Comparison of ENCODE assay signal across 49 mouse cellular contexts in the genomic region with DNA sequence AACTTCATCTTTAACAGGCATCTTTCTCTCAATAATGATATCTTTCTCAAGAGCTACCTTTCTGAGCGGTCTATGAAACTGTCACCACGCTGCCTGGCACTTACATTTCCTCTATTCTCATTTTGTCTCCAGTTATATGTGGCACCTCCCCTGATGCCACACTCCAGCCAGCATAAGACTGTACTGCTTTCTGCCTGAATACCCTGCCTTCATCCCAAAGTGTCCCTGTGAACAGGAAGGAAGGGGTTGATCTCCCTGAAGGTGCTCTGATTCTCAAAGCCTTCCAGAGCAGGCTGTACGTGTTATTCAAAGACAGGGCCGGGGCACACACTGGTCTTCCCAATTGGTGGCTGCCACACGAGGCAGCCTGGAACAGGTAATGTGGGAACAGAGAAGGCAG. TPM values are rescaled to one million over a fixed set of nuclear protein-coding genes. Genes with fewer than 3 reads are reported as not detected.
"Had no signal": no experiment of that assay in that cellular context is flagged by ENCODE, and none has a peak within 500 bp of the region (broad histone marks: within the 10 kb centered on the region; RNA-seq: fewer than 3 reads in every experiment).

No protein-coding gene starts in this region.

- H3K9ac ChIP-seq: heart, embryonic 13.5 days; heart, embryonic 15.5 days; hindbrain, embryonic 12.5 days; hindbrain, embryonic 13.5 days; hindbrain, embryonic 14.5 days; hindbrain, embryonic 15.5 days; intestine, embryonic 15.5 days; kidney, embryonic 15.5 days had no signal

- ATAC-seq: hindbrain, embryonic 16.5 days; hindbrain, postnatal 0 days; inflammation-experienced regulatory T-cells, adult 6 months; intestine, embryonic 15.5 days; intestine, embryonic 16.5 days; intestine, postnatal 0 days had no signal

- H3K27ac ChIP-seq: heart, embryonic 13.5 days; heart, embryonic 15.5 days; hindbrain, embryonic 10.5 days; hindbrain, embryonic 12.5 days; hindbrain, embryonic 13.5 days; hindbrain, embryonic 14.5 days; hindbrain, embryonic 15.5 days; hindbrain, postnatal 0 days; intestine, embryonic 15.5 days; kidney, embryonic 15.5 days; kidney, postnatal 0 days; layer of hippocampus, adult 2 months; left cerebral cortex, adult 2 months had no signal

- H3K9me3 ChIP-seq: heart, embryonic 13.5 days; heart, embryonic 15.5 days; hindbrain, embryonic 10.5 days; hindbrain, embryonic 12.5 days; hindbrain, embryonic 13.5 days; hindbrain, embryonic 15.5 days; intestine, embryonic 15.5 days; kidney, embryonic 15.5 days had no signal

- DNase-seq: heart, postnatal 10 days; heart, postnatal 14 days; heart, postnatal 36 days; heart, postnatal 4 days; kidney, adult 11 months; kidney, adult 18-20 months; kidney, adult 8-10 months; kidney, adult 9 months; kidney, postnatal 10 days; kidney, postnatal 14 days; kidney, postnatal 25 days; kidney, postnatal 36 days; kidney, postnatal 4 days; layer of hippocampus, adult 9-11 months; layer of hippocampus, postnatal 36 days had no signal

- H3K4me3 ChIP-seq: heart, embryonic 13.5 days; heart, embryonic 15.5 days; hindbrain, embryonic 10.5 days; hindbrain, embryonic 12.5 days; hindbrain, embryonic 13.5 days; hindbrain, embryonic 15.5 days; intestine, embryonic 15.5 days; kidney, embryonic 15.5 days; layer of hippocampus, adult 2 months; left cerebral cortex, adult 2 months had no signal

- H3K4me1 ChIP-seq: heart, embryonic 13.5 days; heart, embryonic 15.5 days; hindbrain, embryonic 10.5 days; hindbrain, embryonic 12.5 days; hindbrain, embryonic 13.5 days; hindbrain, embryonic 15.5 days; intestine, embryonic 15.5 days; kidney, embryonic 15.5 days had no signal

- H3K36me3 ChIP-seq: heart, embryonic 13.5 days; heart, embryonic 15.5 days; hindbrain, embryonic 10.5 days; hindbrain, embryonic 12.5 days; hindbrain, embryonic 13.5 days; hindbrain, embryonic 15.5 days; intestine, embryonic 15.5 days; kidney, embryonic 15.5 days had no signal

- H3K4me2 ChIP-seq: heart, embryonic 11.5 days; heart, embryonic 13.5 days; heart, embryonic 15.5 days; hindbrain, embryonic 12.5 days; hindbrain, embryonic 13.5 days; hindbrain, embryonic 14.5 days; hindbrain, embryonic 15.5 days; intestine, embryonic 15.5 days; kidney, embryonic 15.5 days had no signal

- H3K27me3 ChIP-seq: heart, embryonic 15.5 days; hindbrain, embryonic 12.5 days; hindbrain, embryonic 13.5 days; hindbrain, embryonic 15.5 days; intestine, embryonic 15.5 days; kidney, embryonic 15.5 days had no signal

RNA-seq across cellular contexts. Expression of a gene that starts 12.1 kb away (rescaled TPM):
- total RNA-seq: heart, postnatal 10 days; heart, postnatal 14 days; heart, postnatal 25 days; heart, postnatal 36 days; hematopoietic stem cell, adult 5-6 weeks; hindbrain, postnatal 0 days; layer of hippocampus, adult 18-20 months; layer of hippocampus, adult 2 months; layer of hippocampus, postnatal 10 days; layer of hippocampus, postnatal 14 days; layer of hippocampus, postnatal 25 days; layer of hippocampus, postnatal 36 days; left cerebral cortex, adult 18-20 months; left cerebral cortex, adult 2 months; left cerebral cortex, adult 8-10 months had no signal
- polyA plus RNA-seq: heart, embryonic 11.5 days; heart, embryonic 13.5 days; heart, embryonic 14.5 days; heart, embryonic 15.5 days; heart, embryonic 16.5 days; hindbrain, embryonic 10.5 days; hindbrain, embryonic 11.5 days; hindbrain, embryonic 12.5 days; hindbrain, embryonic 13.5 days; hindbrain, embryonic 14.5 days; inflammation-experienced regulatory T-cells, adult 6 months; intestine, embryonic 14.5 days; intestine, embryonic 15.5 days; intestine, embryonic 16.5 days; intestine, postnatal 0 days; kidney, adult 2 months; kidney, embryonic 14.5 days; kidney, embryonic 15.5 days; kidney, embryonic 16.5 days; large intestine, adult 2 months had no signal
